Mouse (Mus musculus): ENCODE measurements around the gene Uhrf1bp1l. TPM values are rescaled to one million over a fixed set of nuclear protein-coding genes. Genes with fewer than 3 reads are reported as not detected.
A peak's percentile ranks its signal among the peaks of the same experiment; 100 is the strongest.
"Not testable (repeated sequence)": the region's sequence is repeated elsewhere in the genome, so short reads cannot be mapped to it uniquely, and the experiment has no call there.

Uhrf1bp1l gene
- total RNA-seq (2021): 10 to 100 TPM; 51.1 to 53.3 TPM

GRCm38 (mm10) chr10:89744871-89745665 is at the start of gene Uhrf1bp1l:
Uhrf1bp1l (plus strand) TSS chr10:89744991.
- DNase-seq: peak; percentile 95
- intact Hi-C loops (cut with DNase I): loop anchor here (5.0 kb wide), 1 partner anchor 302 kb away; no protein-coding TSS in a partner anchor

- intact Hi-C loops (cut with DNase I): no loop called here
- no peak for DNase-seq
Measured at GRCm38 (mm10) chr10:89695194-89695911, 49.4 kb upstream of the Uhrf1bp1l start.

- DNase-seq; intact Hi-C loops (cut with DNase I): not testable (repeated sequence)
Measured at GRCm38 (mm10) chr10:89696270-89696669, 48.5 kb upstream of the Uhrf1bp1l start.

- intact Hi-C loops (cut with DNase I): no loop called here
- DNase-seq: no peak
Measured at GRCm38 (mm10) chr10:89697956-89698355, 46.8 kb upstream of the Uhrf1bp1l start.

- intact Hi-C loops (cut with DNase I): loop anchor here (10.0 kb wide), 1 partner anchor 48 kb away; no protein-coding TSS in a partner anchor
- no peak for DNase-seq
Measured at GRCm38 (mm10) chr10:89703042-89703441, 41.7 kb upstream of the Uhrf1bp1l start.

- intact Hi-C loops (cut with DNase I): loop anchor here (10.0 kb wide), 1 partner anchor 53 kb away; no protein-coding TSS in a partner anchor
- DNase-seq: no peak
Measured at GRCm38 (mm10) chr10:89707397-89707796, 37.4 kb upstream of the Uhrf1bp1l start.

- intact Hi-C loops (cut with DNase I): loop anchor here (10.0 kb wide), 1 partner anchor 54 kb away; no protein-coding TSS in a partner anchor
- DNase-seq: no peak
Measured at GRCm38 (mm10) chr10:89708720-89709119, 36.1 kb upstream of the Uhrf1bp1l start.

DNA sequence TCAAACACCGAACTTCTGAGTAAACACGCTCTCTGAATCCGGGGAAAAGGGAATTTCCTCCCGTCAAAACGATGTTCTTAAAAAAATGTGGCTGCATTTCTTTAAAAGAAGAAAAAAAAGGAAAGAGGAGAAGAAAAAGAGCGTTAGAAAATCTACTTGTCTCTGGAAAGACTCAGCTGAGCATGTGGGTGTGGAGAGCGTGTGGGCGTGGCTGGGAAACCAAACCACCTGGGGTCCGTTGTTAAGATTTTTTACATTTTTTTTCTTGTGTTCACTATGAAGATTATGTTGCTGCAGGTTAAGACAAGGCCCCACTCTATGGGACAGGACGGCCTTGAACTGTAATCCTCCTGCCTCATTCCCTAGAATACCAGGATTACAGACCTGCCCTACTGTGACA is 29.9 kb upstream of the Uhrf1bp1l start:
- intact Hi-C loops (cut with DNase I): no loop called here
- no peak for DNase-seq

DNA sequence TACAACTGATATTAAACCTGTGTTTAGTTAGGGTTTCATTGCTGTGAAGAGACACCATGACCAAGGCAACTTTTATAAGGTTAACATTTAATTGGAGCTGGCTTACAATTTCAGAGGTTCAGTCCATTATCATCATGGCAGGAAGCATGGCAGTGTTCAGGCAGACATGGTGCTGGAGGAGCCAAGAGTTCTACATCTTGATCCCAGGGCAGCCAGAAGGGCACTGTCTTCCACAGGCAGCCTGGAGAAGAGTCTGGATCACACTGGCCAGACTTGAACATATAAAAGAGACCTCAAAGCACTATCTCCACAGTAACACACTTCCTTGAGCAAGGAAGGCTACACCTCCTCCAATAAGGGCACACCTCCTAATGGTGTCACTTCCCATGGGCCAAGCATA is 24.5 kb upstream of the Uhrf1bp1l start:
- no peak for DNase-seq
- intact Hi-C loops (cut with DNase I): no loop called here

- DNase-seq: no peak
- intact Hi-C loops (cut with DNase I): no loop called here
Measured at GRCm38 (mm10) chr10:89720796-89721195, 24.0 kb upstream of the Uhrf1bp1l start.

- intact Hi-C loops (cut with DNase I): no loop called here
- DNase-seq: no peak
Measured at GRCm38 (mm10) chr10:89722247-89723195, 22.3 kb upstream of the Uhrf1bp1l start.

GRCm38 (mm10) chr10:89730386-89730785 is 14.4 kb upstream of the Uhrf1bp1l start:
- DNase-seq: no peak
- intact Hi-C loops (cut with DNase I): no loop called here

- DNase-seq: no peak
- intact Hi-C loops (cut with DNase I): no loop called here
Measured at GRCm38 (mm10) chr10:89731341-89731740, 13.4 kb upstream of the Uhrf1bp1l start.

DNA sequence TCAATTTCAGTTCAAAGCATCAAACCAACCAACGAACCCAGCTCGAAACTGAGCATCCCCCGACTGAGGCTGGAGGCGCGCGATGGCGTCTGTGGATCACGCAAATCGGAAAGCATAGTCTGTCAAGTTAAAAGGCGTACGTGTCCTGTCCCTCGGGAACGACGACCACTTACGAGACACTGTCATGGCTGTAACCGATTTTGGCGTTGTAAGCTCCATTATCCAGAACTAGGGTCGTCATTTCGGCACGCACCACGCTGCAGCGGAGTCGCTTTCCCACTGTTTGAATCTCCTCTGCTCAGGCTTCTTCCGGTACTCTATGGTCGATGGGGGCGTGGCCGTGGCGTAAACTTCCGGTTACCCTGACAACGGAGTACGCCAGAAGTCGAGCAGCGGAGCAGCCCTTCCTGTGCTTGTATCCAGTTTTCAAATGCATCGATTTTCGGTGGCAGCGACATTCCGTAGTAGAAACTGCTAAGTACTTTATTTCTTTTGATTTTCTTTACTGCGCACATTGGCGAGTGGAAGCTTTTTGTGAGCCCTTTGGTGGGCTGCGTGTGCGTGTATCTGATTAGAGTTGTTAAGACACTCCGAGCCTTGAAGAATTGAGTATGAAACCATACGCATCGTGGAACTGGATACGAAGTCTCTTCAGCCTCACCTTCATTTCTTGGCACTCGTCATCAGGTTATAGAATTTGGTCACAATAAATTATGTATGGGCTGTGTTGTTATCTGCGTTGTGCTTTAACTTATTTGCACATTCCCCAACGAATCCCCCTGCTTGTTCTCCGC is 12.6 kb upstream of the Uhrf1bp1l start, which contains the start of gene Actr6:
Gene Actr6, minus strand, starts transcription at position 295 of the 794 bp plus-strand sequence.
- intact Hi-C loops (cut with DNase I): no loop called here
- DNase-seq: peak; percentile 93

- intact Hi-C loops (cut with DNase I): no loop called here
Measured at GRCm38 (mm10) chr10:89737092-89737491, 7.7 kb upstream of the Uhrf1bp1l start.

DNA sequence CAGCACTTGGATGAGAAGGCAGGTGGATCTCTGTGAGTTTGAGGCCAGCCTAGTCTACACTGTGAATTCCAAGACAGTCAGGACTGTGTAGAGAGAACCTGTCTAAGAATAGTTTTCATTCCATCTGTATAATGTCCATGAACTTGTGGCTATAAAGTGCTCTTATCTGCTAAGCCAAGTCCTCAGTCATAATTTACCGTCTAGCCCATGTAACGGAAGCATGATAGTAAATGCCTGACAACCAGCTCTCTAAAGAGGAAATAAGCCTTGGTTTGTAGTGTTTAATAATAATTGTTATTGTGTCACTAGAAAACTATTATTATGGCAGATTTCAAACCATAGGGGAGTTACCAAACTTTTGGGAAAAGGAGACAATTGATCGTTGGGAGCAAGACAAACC is 6.9 kb upstream of the Uhrf1bp1l start:
- intact Hi-C loops (cut with DNase I): no loop called here
- no peak for DNase-seq

More at GRCm38 (mm10) chr10:89737092-89737491, 7.7 kb upstream of the Uhrf1bp1l start:
- no peak for DNase-seq

- DNase-seq: no peak
- intact Hi-C loops (cut with DNase I): no loop called here
Measured at GRCm38 (mm10) chr10:89738395-89738794, 6.4 kb upstream of the Uhrf1bp1l start.

DNA sequence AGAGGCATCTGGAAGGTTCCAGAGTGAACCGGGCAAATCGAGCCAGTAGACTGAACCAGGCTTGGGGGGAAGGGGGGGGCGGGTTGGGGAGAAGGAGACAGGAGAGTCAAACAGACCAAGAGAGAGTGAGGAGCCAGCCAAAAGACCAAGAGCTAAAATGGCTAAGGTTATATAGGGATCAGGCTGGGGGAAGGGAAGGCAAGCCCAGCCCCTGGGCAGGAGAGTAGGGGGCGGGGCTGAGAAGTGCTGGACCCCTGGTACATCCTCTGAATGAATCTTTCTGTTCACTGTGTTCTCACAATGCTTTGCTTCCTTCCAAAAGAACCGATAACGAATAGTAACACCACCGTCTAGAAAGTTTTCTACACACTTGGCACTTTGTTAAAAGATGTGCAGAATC is 5.1 kb upstream of the Uhrf1bp1l start:
- intact Hi-C loops (cut with DNase I): no loop called here
- no peak for DNase-seq

DNA sequence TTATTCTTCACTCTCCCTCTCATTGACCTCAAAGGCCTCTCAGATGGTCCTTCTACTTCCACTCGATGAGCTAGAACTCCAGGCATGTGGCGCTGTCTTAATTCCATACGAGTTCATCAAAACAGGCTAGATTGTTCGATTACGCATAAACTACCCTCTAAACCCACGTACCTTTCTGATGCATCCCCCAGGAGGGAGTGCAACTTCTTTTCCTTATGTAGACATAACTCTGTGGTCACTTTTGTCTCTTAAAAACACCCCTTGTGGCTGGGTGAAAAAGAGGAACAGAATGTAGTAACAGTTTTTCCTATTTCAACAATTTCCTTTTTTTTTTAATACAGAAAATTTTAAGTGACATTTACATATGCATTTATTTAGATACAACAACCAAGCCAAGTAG is 3.8 kb upstream of the Uhrf1bp1l start:
- intact Hi-C loops (cut with DNase I): no loop called here
- DNase-seq: no peak

- intact Hi-C loops (cut with DNase I): no loop called here
- no peak for DNase-seq
Measured at GRCm38 (mm10) chr10:89743266-89743665, 1.5 kb upstream of the Uhrf1bp1l start.

All from left cerebral cortex, postnatal 4 days (tissue).